Mouse (Mus musculus) spleen, adult 2 months (tissue): Measurements from ENCODE around the gene Syvn1.

Experiments used
- CTCF ChIP-seq: fragments of 200-500 bp; IDR thresholded peaks from 2 replicates; pipeline ENCODE4 v1.5.1; 2011; ENCODE audit warnings: mild to moderate bottlenecking, inconsistent platforms; ENCODE audit not compliant: insufficient read depth, insufficient read length, insufficient replicate concordance; ENCODE audit errors: extremely low read depth
- POLR2A ChIP-seq: fragments of 200-500 bp; IDR thresholded peaks from 2 replicates; pipeline ENCODE4 v1.6.1; 2011; ENCODE audit warnings: low read depth, low read length, inconsistent platforms

GRCm38 (mm10) chr19:6062418-6062817 lies 16.0 kb downstream of the Syvn1 start:
- no peak for TF ChIP-seq CTCF
- no peak for TF ChIP-seq POLR2A
